Mouse (Mus musculus) kidney, adult 9 months (tissue): ENCODE data around the gene Gm43552.

Experiments
- DNase-seq: peaks from one replicate; pipeline ENCODE4 v3.0.0; 2022

Gene Gm43552

DNA sequence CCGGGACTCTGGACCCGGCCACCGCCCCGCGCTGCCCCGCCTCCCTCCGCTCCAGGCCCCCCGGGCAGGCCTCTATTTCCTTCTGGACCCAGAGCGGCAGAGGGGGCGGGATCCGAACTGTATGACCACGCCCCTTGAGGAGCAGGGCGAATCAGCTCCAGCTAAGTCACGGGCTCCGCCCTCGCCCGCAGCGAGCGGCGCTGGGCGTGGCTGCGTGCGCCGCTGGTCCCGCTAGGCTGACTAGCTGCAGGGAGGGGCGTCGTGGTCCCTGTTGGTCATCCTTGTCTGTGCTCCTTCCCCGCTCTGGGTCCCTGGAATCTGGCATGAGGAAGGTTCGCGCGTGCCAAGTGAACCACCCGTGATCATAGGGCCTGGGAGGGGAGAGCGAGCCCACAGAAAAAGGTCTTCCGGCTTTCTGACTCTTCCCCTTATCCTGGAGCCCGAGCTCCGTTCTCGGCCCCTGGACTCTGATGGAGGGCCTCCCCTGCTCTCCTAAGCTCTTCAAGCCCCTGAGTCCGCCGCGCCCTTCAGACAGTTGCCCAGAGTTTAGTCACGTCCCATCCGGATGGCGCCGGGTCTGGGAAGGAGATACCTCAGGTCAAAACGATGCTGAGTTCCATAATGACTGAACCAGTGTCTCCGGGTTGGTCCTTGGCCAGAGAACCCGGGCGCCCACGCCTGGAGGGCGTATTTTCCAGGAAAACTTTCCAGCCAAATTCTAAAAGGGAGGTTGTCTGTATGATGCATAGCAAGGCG lies 56.6 kb downstream of the Gm43552 start, which contains the start of gene Ugdh:
Ugdh (minus strand) TSS at position 144 of the 756 bp plus-strand sequence.
- peak; percentile 99 for DNase-seq

DNA sequence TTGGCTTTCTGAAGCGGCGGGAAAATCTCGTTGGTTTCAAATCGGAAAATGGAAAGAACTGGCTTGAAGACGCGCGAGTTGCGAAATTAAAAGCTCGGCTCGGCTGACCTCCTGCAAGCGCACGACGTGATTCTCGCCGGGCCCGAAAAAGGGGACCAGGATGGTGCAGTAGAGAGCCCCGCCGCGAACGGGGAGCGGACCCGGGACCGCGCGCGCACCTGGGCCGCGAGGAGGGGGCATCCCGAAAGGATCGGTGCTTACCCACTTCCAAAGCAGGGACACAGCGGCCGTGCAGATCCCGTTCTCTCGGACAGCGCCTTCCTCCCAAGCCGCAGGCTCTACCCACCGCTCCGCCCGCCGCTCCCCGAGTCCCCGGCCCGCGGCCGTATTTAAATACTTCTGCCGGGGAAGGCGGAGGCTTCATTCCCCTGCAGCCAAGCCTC lies 57.2 kb downstream of the Gm43552 start:
- no peak for DNase-seq

DNA sequence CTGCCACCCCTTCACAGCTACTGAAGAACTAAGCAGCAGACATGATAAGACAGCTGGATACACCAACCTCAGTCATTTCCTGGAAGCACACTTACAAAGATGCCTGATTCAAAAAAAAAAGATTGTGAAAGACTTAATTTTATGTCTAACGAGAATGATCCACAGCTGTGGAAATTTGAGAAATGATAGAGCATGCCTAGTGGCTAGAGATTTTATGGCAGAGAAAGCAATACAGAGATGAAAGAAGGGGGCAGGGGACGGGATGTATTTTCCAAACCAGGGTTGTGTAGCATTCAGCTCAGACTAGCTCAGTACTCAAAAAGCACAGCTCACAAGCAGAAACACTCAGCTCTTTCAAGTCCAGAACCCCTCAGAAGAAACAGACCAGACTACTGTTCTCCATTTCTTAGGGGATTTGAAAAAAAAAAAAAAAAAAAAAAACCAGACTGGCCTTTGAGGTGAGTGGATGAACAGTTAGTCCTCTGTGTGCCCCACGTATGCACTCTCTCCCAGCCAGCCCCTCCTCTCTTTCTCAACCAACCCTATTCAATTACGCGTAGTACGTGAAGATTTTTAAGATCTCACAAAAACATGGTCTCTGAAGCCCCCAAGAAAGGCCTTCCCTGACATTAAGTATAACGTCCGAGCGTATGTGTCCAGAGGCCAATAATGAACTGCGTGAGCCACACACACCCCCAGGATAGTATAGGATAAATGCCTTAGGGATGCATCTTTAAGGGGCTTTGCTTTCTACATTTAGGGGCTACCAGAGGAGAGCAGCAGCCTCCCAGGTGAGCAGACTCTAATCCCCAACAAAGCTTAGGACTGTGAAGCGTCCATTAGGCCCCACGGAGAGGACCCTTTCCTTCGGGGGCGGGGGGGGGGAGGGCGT lies 57.9 kb downstream of the Gm43552 start:
- no peak for DNase-seq

DNA sequence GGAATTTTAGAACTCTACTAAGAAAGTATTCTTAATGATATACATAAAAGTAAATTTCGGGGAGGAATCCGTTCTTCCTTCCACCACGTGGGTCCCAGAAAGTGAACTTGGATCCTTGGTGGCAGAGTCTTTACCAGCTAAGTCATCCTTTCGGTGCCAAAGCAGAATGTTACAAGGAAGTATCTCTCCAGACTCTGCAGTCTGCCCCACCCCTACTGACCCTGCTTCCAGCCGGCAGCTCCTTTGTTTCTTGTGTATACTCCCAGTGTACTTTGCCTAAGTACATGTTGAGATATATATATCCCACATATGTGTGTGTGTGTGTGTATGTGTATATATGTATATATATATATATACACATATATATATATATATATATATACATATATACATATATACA lies 63.2 kb downstream of the Gm43552 start:
- DNase-seq = no peak

DNA sequence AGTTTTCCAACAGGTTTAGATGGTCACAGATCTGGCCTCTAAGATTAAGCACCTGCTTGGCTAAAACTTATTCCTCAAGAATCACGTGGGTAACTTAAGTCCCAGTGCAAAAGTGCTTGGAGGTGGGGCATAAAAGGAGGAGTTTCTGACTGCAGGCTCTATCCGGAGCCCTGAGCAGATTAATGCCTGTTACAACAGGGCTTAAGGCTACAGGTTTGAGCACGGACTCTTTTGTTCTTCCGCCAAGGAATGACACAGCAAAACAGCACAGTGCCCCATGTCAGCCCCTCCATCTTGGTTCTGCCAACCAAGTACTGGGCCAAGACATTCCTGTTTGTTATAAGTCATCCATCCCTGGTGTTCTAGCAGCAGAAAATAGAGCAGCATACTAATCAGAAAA lies 64.3 kb downstream of the Gm43552 start:
- peak; percentile 67 for DNase-seq

DNA sequence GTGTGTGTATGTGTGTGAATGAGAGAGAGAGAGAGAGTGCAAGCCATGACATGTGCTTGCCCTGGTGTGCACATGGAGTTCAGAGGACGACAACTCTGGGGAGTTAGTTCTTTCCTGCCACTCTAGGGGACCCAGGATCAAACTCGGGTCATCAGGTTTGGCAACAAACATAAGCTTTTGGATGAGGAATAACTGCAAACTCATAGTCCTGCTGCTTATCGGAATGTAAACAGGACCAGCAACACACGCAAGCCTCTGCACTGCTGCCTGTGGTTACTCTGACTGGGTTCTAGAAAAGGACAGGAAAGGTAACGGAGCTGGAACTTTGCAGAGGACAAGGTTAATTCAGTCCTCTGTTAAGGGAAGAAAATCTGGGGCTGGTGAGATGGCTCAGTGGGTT lies 67.4 kb downstream of the Gm43552 start:
- no peak for DNase-seq

DNA sequence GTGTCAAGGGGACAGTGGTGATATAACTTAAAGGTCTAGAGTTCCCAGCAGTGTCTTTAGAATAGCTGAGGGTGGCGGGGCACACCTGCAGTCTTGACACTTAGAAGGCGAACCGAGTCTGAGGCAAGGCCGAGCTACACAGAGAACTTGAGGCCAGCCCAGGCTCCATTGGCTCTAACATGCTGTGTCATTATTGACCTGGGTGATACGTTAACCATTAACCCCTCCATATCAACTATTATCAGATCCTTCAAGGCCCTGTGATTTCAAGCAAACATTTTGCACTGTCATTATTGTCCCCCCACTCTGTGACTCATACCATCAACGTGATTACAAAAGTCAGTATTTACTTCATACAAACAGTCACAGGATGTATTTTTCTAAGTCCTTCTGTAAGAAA lies 68.4 kb downstream of the Gm43552 start:
- peak; percentile 81 for DNase-seq

DNA sequence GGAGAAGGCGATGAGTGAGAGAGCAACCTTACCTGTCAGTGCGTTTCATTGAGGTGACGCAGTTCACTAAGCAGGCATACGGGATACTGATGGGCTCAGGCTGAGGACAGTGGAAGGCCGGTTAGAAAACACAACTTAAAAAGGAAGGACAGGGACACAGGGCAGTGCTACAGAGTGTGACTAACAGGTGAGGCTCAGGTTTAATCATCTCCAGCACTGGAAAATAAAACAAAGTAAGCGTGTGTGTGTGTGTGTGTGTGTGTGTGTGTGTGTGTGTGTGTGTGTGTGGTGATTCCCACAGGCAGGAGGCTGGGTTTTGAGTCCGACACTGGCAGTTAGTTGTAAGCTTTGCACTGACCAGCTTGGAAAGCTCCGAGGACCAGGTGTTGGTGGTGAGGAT lies 69.8 kb downstream of the Gm43552 start:
- DNase-seq = peak; percentile 68

DNA sequence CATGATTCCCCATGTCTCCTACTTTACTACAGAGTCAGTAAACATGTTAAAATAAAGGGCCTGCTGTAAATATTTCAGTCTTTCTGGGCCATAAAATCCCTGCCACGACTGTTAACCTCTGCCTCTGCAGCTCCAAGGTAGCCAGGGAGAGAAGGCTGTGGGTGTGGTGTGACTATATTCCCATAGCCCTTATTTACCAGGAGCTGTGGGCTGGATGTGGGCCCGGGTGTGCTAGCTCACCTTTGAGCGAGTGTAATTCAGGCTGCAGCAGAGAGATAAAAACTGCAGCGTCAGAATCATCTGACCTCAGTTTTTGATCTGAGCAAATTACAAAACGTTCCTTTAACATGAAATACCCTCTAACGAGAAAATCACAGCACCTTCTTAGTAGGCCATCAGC lies 71.8 kb downstream of the Gm43552 start:
- no peak for DNase-seq

DNA sequence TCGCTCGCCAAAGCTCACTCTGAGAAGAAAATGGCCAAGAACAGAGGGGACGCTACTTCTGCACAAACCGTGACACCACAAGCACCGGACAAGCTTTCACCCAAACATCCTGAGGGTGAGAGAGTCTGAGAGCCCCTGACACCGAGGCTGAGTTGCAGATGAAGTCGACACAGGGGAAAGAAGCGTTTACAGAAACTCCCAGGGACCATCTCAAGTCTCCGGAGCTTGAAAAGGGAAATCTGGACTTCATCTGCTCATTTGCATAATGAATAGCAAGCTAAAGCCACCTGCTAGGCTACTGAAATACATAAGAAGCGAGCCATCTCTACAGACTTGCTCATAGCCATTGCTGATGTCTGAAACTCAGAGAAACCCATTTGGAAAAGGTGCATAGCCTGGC lies 73.5 kb downstream of the Gm43552 start:
- no peak for DNase-seq

DNA sequence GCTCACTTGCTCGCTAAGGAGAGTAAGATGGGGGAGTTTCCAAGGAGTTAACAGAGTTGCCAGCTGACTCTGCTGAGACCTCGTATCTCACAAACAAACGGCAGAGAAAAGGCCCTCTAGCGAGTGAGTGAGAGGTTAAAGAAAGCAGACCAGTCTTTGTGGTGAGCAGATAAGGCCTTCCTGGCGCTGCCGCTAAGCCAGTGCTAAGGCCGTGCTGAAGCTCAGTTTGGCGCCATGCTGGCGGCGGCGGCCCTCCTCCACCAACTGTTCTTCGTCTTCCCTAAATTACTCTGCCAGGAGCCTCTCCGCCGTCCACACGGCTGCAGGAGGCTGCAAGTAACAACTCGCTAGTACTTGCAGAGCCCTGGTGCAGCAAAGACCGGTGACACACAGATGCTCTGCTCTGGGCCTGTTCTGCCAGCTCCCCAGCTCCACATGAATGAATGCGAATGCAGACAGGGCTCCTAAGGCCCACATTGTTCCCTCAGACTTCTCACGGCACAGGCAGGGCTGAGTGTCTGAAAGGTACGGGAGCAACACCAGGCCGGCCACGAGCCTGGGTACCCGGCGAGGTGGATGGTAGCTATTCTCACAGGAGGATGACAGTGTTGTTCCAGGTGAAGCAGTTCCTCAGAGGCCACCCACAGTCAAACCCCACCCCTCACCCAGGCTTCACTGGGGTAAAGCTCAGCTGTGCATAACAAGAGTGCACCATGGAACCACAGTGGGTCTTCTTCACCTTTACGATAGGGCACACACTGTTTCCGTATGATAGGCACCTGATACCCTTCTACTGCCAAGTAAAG lies 76.8 kb downstream of the Gm43552 start:
- no peak for DNase-seq

DNA sequence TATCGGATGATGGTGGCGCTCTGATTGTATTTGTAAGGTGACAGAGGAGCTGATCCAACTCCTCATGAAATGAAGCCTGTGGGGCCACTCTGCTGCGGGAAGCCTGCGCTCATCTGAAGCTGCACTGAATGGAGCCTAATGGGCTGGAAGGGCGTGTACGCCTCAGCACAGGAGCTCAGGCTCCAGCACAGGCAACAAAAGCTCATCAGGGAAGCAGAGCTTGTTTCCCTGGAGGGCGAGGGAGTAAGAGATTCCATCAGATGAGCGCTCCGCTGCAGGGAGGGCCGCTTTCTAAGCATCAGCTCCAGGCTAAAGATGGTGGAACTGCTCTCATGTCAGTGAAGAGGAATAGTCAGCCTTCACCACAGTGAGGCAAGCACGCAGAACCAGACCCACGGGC lies 84.6 kb downstream of the Gm43552 start:
- no peak for DNase-seq

DNA sequence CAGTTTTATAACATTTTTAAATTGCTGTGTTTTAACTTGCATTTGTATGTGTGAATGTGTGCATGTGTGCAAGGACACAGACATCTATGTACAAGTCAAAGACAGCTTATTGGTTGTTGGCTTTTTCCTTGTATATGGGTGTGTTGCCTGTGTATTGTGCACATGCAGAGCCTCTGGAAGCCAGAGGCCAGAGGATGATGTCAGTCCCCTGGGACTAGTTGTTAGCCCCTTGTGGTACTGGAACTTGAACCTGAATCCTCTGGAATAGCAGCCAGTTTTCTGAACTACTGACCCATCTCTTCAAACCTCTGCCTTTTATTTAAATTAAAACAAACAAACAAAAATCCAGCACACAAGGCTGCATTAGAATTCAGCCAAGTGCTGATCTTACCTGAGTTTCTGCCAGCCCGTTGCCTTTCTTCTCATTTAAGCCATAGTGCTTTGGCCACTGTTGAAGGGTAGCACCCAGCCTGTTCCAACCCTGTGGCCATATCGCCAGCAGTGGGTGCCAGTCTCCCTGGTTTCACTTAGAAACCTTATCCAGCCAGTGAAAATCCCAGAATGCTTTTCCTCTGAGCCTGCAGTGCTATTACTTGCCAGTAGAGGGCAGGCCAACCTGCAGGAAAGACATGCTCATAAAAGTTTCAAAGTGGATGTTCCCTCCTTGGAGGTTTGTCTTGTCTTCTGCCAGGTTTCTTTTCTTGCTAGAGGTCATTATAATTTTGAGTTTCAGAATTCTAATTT lies 91.2 kb downstream of the Gm43552 start:
- peak; percentile 94 for DNase-seq

DNA sequence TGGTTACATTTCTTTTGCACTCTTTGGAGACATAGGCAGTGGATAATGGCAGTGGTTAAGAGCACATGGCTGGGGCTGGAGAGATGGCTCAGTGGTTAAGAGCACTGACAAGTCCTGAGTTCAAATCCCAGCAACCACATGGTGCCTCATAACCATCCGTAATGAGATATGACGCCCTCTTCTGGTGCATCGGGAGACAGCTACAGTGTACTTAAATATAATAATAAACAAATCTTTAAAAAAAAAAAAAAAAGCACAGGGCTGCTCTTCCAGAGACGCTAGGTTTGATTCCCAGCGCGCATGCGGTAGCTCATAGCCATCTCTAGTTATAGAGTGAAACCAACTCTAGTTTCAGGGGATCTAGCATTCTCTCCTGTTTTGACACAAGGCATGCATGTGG lies 98.2 kb downstream of the Gm43552 start:
- DNase-seq = no peak

DNA sequence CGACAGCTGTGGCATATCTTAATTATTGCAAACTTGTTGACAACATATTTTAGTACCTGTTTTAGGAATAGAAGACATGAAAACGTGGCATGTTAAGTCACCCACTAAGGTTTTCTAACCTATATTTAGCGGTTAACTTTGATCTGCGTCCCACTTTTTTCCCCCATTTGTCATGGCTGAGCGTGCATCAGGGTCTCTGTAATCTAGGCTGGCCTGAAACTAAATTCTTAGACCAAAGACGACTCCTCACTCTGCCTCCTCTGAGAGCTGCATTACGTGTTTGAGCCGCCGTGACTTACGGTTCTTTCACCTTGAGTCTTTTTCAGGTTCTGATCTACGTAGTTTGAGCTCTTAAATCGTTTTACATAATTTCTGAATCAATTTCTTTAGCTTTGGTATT lies 100.9 kb downstream of the Gm43552 start:
- DNase-seq = no peak

DNA sequence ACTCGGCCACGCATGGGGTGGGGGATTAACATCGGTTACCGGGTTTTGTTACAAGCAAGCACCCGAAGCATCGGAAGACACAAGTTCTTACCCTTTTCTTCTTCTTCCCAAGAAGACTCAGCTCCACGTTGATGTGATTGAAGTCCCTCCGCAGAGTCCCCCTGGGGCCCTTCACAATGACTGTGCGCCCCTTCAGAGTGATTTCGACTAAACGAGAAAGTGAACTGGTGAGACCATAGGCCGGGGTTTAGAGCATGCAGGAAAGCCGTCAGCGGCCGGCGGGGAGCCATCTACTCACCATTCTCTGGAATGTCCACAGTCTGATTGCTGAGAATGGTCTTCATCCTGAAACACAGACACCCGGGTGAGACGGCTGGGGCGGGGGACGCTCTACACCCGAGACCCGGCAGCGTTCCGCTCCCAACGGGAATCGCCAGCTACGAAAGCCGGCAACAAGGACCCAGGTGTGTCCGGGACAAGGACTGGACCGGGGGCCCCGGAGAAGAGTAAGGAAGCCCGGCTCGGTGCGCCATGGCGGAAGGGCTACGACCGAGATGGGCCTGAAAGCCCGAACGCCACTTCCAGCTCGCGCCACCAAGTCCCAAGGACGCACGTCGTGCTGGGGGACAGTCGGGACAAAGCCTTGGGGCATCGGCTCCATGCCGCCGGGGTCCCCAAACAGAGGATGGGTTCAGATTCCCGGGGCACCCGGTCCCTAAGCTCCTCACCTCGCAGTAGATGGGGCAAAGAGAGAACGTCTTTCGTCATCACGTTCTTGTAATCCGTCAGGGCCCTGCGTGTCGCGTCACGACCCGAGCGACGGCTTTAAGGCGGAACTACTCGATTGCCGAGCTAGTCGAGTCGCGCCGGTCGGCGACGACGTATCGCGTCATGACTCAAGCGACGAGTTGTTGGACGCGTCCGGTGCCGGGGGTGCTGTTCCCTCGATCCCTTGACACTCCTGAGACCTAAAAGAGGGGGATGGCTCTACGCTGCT lies 101.7 kb downstream of the Gm43552 start, which contains the start of the genes Rpl9 and Lias:
Rpl9 (minus strand) TSS at position 797 of the 997 bp plus-strand sequence.
Lias (plus strand) TSS at position 850 of the 997 bp plus-strand sequence.
- DNase-seq = peak; percentile 98

DNA sequence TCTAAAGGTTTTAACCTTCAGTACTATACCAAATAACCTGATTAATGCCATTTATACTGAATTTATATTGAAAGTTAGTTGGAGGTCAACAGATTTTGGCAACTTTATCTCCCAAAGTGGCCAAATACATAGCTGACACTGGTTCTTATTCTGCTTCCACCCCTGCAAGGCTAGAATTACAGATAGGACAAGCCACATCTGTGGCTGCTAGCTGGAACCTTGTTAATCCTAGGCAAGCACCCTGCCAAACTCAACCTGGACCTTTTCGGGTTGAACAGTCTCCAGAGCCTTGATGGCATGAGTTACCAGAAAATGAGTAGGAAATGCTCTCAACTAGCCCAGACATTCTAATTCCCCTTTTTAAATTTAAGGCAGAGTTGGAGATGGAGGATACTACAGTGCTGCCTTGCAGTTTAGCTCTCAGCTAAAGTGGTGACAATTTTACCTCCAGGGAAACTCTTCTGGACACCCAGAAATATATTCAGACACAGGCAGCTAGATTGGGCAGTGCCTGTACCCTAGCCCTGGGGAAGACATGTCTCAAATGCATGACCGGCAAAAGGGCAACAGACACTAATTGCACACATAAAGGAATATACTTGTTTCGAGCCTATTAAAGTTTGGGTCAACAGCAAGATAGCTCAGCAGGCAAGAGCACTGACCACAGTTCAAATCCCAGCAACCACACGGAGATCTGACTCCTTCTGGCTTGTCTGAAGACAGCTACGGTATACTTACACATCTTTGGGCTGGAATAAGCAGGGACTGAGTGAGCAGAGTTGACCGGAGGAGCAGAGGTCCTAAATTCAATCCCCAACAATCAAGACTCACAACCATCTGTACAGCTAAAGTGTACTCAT lies 105.4 kb downstream of the Gm43552 start:
- no peak for DNase-seq

DNA sequence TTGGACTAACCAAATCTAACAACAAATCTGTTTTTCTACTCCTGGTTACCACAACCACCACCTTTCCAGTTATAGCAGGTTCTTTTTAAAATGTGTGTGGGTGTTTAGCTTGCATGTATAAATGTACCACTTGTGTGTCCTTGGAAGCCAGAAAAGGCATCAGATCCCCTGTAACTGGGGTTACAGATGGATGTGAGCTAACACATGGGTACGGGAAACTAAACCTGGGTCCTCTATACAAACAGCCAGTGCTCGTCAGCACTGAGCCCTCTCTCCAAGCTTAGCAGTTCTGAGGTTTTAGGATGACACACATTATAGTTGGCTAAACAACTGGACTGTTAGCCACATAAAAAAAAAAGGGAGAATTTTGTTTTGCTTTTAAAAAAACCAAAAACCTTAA lies 106.9 kb downstream of the Gm43552 start:
- no peak for DNase-seq
